Mouse (Mus musculus): ENCODE measurements around the gene Spata20. TPM values are rescaled to one million over a fixed set of nuclear protein-coding genes. Genes with fewer than 3 reads are reported as not detected.

The Spata20 gene
- total RNA-seq (2012; rRNA removed) (not detected in 2 replicates), polyA plus RNA-seq (2012; ENCODE audit: insufficient read depth in 1 of 2, insufficient read length in 2 of 2, low read depth in 1 of 2, low replicate concordance in 2 of 2, missing spikeins in 1 of 2) (not detected)

GRCm38 (mm10) chr11:94486001-94486400 is at the start of gene Spata20:
TSS of gene Spata20 (minus strand) at chr11:94486179.
- Histone ChIP-seq H3K4me3 (ENCODE audit: control insufficient read depth in 1 of 2, insufficient read depth in 1 of 2, low read depth in 2 of 2, low read length in 2 of 2) (no peak within 1 kb of the TSS), H3K4me1 (ENCODE audit: control insufficient read depth in 1 of 2, insufficient read depth in 2 of 2, low read length in 2 of 2) (no peaks in the 10 kb centered on the region), H3K27me3 (ENCODE audit: control insufficient read depth in 1 of 2, insufficient read depth in 2 of 2, low read length in 2 of 2) (peaks cover under 1 to 2% of the 10 kb centered on the region in 2 experiments; a peak in 2 of 4 replicates), H3K36me3 (ENCODE audit: control insufficient read depth in 1 of 2, insufficient read depth in 2 of 2, low read length in 2 of 2) (no peaks in the 10 kb centered on the region), H3K9me3 (replicated peaks; ENCODE audit: insufficient read depth, low read length) (no peaks in the 10 kb centered on the region), H3K79me2 (ENCODE audit: control insufficient read depth, insufficient read depth, low read length, poor library complexity) (no peaks in the 10 kb centered on the region), H3K27ac (ENCODE audit: control insufficient read depth, low read depth, low read length) (no peak within 1 kb of the TSS), H3K9ac (ENCODE audit: control insufficient read depth, low read depth, low read length, poor library complexity, severe bottlenecking) (no peak within 1 kb of the TSS)
- TF ChIP-seq ELF1 (IDR thresholded peaks at IDR 0.05; ENCODE audit: low read depth, low read length) (no peak), ZC3H11A (IDR thresholded peaks at IDR 0.05; ENCODE audit: low read depth, low read length) (peak; percentile 89), SMC3 (IDR thresholded peaks at IDR 0.05; ENCODE audit: low read depth, low read length) (peak; percentile 92), CTCF (IDR thresholded peaks at IDR 0.05 in 2 of 3, conservative IDR thresholded peaks at IDR 0.05 in 1 of 3; ENCODE audit: control insufficient read depth in 1 of 3, insufficient read depth in 1 of 3, low read depth in 2 of 3, low read length in 3 of 3, poor library complexity in 1 of 3, severe bottlenecking in 1 of 3) (peak; percentile 94 to 98 (median 94))
- peak; percentile 71 for DNase-seq (ENCODE audit: low read depth, low spot score)

GRCm38 (mm10) chr11:94533171-94533570 is 47.2 kb upstream of the Spata20 start:
- no peak overlapping the region for H3K27ac ChIP-seq (ENCODE audit: control insufficient read depth, low read depth, low read length)
- H3K4me1 ChIP-seq (ENCODE audit: control insufficient read depth in 1 of 2, insufficient read depth in 2 of 2, low read length in 2 of 2): no peaks in the 10 kb centered on the region; a peak in 1 of 4 replicates
- no peak for DNase-seq (ENCODE audit: low read depth, low spot score)
- no peak overlapping the region for H3K4me3 ChIP-seq (ENCODE audit: control insufficient read depth in 1 of 2, insufficient read depth in 1 of 2, low read depth in 2 of 2, low read length in 2 of 2)
- no peaks in the 10 kb centered on the region for H3K36me3 ChIP-seq (ENCODE audit: control insufficient read depth in 1 of 2, insufficient read depth in 2 of 2, low read length in 2 of 2)
- H3K9me3 ChIP-seq (replicated peaks; ENCODE audit: insufficient read depth, low read length): no peaks in the 10 kb centered on the region
- no peaks in the 10 kb centered on the region for H3K27me3 ChIP-seq (ENCODE audit: control insufficient read depth in 1 of 2, insufficient read depth in 2 of 2, low read length in 2 of 2)
- no peaks in the 10 kb centered on the region for H3K79me2 ChIP-seq (ENCODE audit: control insufficient read depth, insufficient read depth, low read length, poor library complexity)
- no peak overlapping the region for H3K9ac ChIP-seq (ENCODE audit: control insufficient read depth, low read depth, low read length, poor library complexity, severe bottlenecking)
- no peak for TF ChIP-seq USF1 (IDR thresholded peaks at IDR 0.05; ENCODE audit: low read depth, low read length)
- no peak for TF ChIP-seq SMC3 (IDR thresholded peaks at IDR 0.05; ENCODE audit: low read depth, low read length)
- TF ChIP-seq HCFC1 (IDR thresholded peaks at IDR 0.05; ENCODE audit: low read depth, low read length): no peak
- no peak for TF ChIP-seq E2F4 (IDR thresholded peaks at IDR 0.05; ENCODE audit: borderline replicate concordance, low read depth, low read length)
- TF ChIP-seq RCOR1 (IDR thresholded peaks at IDR 0.05; ENCODE audit: low read depth, low read length): no peak
- no peak for TF ChIP-seq GABPA (IDR thresholded peaks at IDR 0.05; ENCODE audit: low read depth, low read length)
- no peak for TF ChIP-seq TCF12 (IDR thresholded peaks at IDR 0.05; ENCODE audit: low read depth, low read length)
- TF ChIP-seq NRF1 (IDR thresholded peaks at IDR 0.05; ENCODE audit: insufficient read depth, low read depth, low read length, poor library complexity, severe bottlenecking): no peak
- TF ChIP-seq NELFE (IDR thresholded peaks at IDR 0.05; ENCODE audit: low read depth, low read length): no peak
- no peak for TF ChIP-seq TAL1 (IDR thresholded peaks at IDR 0.05; ENCODE audit: low read length)
- no peak for TF ChIP-seq MAX (IDR thresholded peaks at IDR 0.05; ENCODE audit: low read length)
- no peak for TF ChIP-seq ZC3H11A (IDR thresholded peaks at IDR 0.05; ENCODE audit: low read depth, low read length)
- TF ChIP-seq CHD2 (IDR thresholded peaks at IDR 0.05; ENCODE audit: low read length): no peak
- no peak for TF ChIP-seq JUND (IDR thresholded peaks at IDR 0.05; ENCODE audit: low read depth, low read length)
- TF ChIP-seq USF2 (IDR thresholded peaks at IDR 0.05; ENCODE audit: borderline replicate concordance in 1 of 2, insufficient read depth in 1 of 2, low read depth in 1 of 2, low read length in 2 of 2): no peak
- no peak for TF ChIP-seq CTCF (IDR thresholded peaks at IDR 0.05 in 2 of 3, conservative IDR thresholded peaks at IDR 0.05 in 1 of 3; ENCODE audit: control insufficient read depth in 1 of 3, insufficient read depth in 1 of 3, low read depth in 2 of 3, low read length in 3 of 3, poor library complexity in 1 of 3, severe bottlenecking in 1 of 3)
- no peak for TF ChIP-seq MEF2A (IDR thresholded peaks at IDR 0.05; ENCODE audit: extremely low read depth, insufficient replicate concordance, low read depth, low read length, poor library complexity, severe bottlenecking)
- TF ChIP-seq ETS1 (IDR thresholded peaks at IDR 0.05; ENCODE audit: low read depth, low read length): no peak
- TF ChIP-seq MXI1 (IDR thresholded peaks at IDR 0.05; ENCODE audit: low read depth, low read length): no peak
- TF ChIP-seq POLR2AphosphoS2 (IDR thresholded peaks at IDR 0.05; ENCODE audit: low read length): no peak

Measured in MEL (cell line).